10 mouse cellular contexts compared by ENCODE assay signal in the genomic region with DNA sequence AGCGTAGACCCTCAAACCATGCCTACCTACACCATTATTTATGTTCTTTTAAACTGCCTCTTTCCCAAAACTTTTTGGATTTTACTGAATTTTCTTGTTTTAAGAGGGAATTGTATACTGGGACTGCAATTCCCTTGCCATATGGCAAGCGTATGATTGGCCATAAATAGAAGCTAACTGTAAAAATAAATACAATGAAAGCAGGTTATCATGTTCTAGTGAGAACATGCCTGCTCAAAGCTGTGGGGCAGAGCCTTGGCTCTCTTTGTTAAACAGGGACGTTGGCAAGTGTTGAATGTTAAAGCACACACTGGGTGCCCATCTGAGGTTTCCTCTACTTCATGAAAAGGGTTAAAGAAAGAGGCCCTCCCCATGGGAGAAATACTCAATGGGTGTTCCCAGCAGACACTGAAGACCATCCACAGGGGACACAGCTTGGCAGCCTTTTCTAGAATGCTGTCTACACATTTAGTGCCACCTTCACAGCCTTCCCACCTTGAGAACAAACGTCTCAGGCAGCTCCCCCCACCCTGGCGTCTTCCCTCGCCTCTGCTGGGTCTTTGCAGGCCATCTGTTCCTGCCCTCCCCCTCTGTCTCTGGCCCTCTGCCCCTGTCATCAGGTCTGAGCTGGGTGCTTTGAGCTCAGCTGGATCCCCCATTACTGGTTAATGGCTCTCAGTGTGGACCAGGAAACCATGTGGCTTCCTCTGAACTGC.
A peak's percentile ranks its signal among the peaks of the same experiment; 100 is the strongest.
DNase-seq lines count a peak whose midpoint lies in the region; ATAC-seq and TF ChIP-seq lines count a peak whose summit lies in the region.
"Had no signal": no experiment of that assay in that cellular context is flagged by ENCODE, and none has a peak within 500 bp of the region (broad histone marks: within the 10 kb centered on the region; RNA-seq: fewer than 3 reads in every experiment).

No protein-coding gene starts in this region.

- 29% methylated on average over 6 of the region's 6 CpGs for WGBS in forebrain, embryonic 16.5 days
- 24% methylated on average over 6 of the region's 6 CpGs for WGBS in limb, embryonic 10.5 days
- 42% methylated on average over 6 of the region's 6 CpGs for WGBS in stomach, postnatal 0 days
- 61% methylated on average over 6 of the region's 6 CpGs for WGBS in kidney, adult 2 months

- H3K4me2 ChIP-seq in forebrain, embryonic 16.5 days (ENCODE audit: low read length), result no peak overlapping the region
- no peak overlapping the region for H3K4me2 ChIP-seq in stomach, postnatal 0 days (replicated peaks; ENCODE audit: low read depth)
- H3K4me2 ChIP-seq: lung, embryonic 14.5 days had no signal

- TF ChIP-seq CTCF in stomach, postnatal 0 days (IDR thresholded peaks at IDR 0.05; ENCODE audit: low read depth), result no peak
- TF ChIP-seq CTCF in kidney, adult 2 months (conservative IDR thresholded peaks at IDR 0.05; ENCODE audit: insufficient read depth, insufficient read length, low read depth, low read length), result no peak

- no peaks in the 10 kb centered on the region for H3K27me3 ChIP-seq in forebrain, embryonic 16.5 days (replicated peaks; ENCODE audit: control insufficient read depth, insufficient read depth, low read length)
- 0 out of 2 replicates have a peak, but pooled peaks cover 17% of the 10 kb centered on the region for H3K27me3 ChIP-seq in limb, embryonic 10.5 days (ENCODE audit: low read depth, poor library complexity, severe bottlenecking)
- H3K27me3 ChIP-seq in stomach, postnatal 0 days (ENCODE audit: control insufficient read depth, insufficient read depth, low read length), result no peaks in the 10 kb centered on the region
- no peaks in the 10 kb centered on the region for H3K27me3 ChIP-seq in kidney, adult 2 months (replicated peaks; ENCODE audit: control insufficient read depth, insufficient read depth, low read length)

- H3K27ac ChIP-seq in forebrain, embryonic 16.5 days (ENCODE audit: low read length), result peak overlapping the region; percentile 10
- peak overlapping the region; percentile 80 for H3K27ac ChIP-seq in limb, embryonic 10.5 days
- H3K27ac ChIP-seq in stomach, postnatal 0 days (replicated peaks), result no peak overlapping the region
- no peak overlapping the region for H3K27ac ChIP-seq in kidney, adult 2 months (ENCODE audit: insufficient read depth, low read depth, low read length)

- peak; percentile 76 for ATAC-seq in forebrain, embryonic 16.5 days
- no peak for ATAC-seq in stomach, postnatal 0 days (ENCODE audit: low FRiP score, low TSS enrichment)

- TF ChIP-seq EP300 in stomach, postnatal 0 days (optimal IDR thresholded peaks at IDR 0.05), result no peak

- H3K9ac ChIP-seq in forebrain, embryonic 16.5 days (replicated peaks; ENCODE audit: low read depth, low read length), result no peak overlapping the region
- H3K9ac ChIP-seq in stomach, postnatal 0 days (ENCODE audit: low read length), result no peak overlapping the region
- H3K9ac ChIP-seq: lung, embryonic 14.5 days had no signal

- H3K36me3 ChIP-seq in forebrain, embryonic 16.5 days (ENCODE audit: control insufficient read depth, insufficient read depth), result no peaks in the 10 kb centered on the region
- 0 out of 2 replicates have a peak, but pooled peaks cover 7% of the 10 kb centered on the region for H3K36me3 ChIP-seq in limb, embryonic 10.5 days
- no peaks in the 10 kb centered on the region for H3K36me3 ChIP-seq in stomach, postnatal 0 days (ENCODE audit: control insufficient read depth, insufficient read depth, low read length)
- H3K36me3 ChIP-seq in kidney, adult 2 months (ENCODE audit: control insufficient read depth, insufficient read depth, low read length), result no peaks in the 10 kb centered on the region

- peaks cover 36% of the 10 kb centered on the region for H3K4me1 ChIP-seq in forebrain, embryonic 16.5 days (replicated peaks; ENCODE audit: control insufficient read depth, insufficient read depth, low read length)
- peaks cover 98% of the 10 kb centered on the region for H3K4me1 ChIP-seq in limb, embryonic 10.5 days
- H3K4me1 ChIP-seq in stomach, postnatal 0 days (replicated peaks; ENCODE audit: control insufficient read depth, insufficient read depth), result no peaks in the 10 kb centered on the region
- H3K4me1 ChIP-seq in kidney, adult 2 months (ENCODE audit: control insufficient read depth, insufficient read depth, low read length), result no peaks in the 10 kb centered on the region

- no peak for TF ChIP-seq POLR2A in kidney, adult 2 months (IDR thresholded peaks at IDR 0.05; ENCODE audit: low read depth, low read length)

- peak; percentile 48 for DNase-seq in right cerebral cortex, postnatal 25 days
- DNase-seq in right cerebral cortex, postnatal 14 days, result no peak
- peak; percentile 78 for DNase-seq in limb, embryonic 10.5 days (ENCODE audit: low spot score)
- DNase-seq in telencephalon, adult 2 months (ENCODE audit: low read depth, low spot score), result peak; percentile 69
- no peak for DNase-seq in stomach, postnatal 0 days (ENCODE audit: low spot score)
- DNase-seq in heart, adult 11 months, result no peak
- no peak for DNase-seq in kidney, adult 2 months
- DNase-seq: gastrocnemius, postnatal 25 days had no signal

- no peak overlapping the region for H3K4me3 ChIP-seq in forebrain, embryonic 16.5 days (replicated peaks; ENCODE audit: low read length)
- H3K4me3 ChIP-seq in limb, embryonic 10.5 days, result 0 out of 2 replicates have a peak overlapping the region, but pooled peaks have one; percentile 21
- H3K4me3 ChIP-seq in stomach, postnatal 0 days (ENCODE audit: low read depth, low read length), result no peak overlapping the region
- H3K4me3 ChIP-seq in kidney, adult 2 months (ENCODE audit: insufficient read depth, low read depth, low read length), result no peak overlapping the region

- no peaks in the 10 kb centered on the region for H3K9me3 ChIP-seq in forebrain, embryonic 16.5 days (ENCODE audit: control insufficient read depth, low read length)
- no peaks in the 10 kb centered on the region for H3K9me3 ChIP-seq in limb, embryonic 10.5 days (replicated peaks)
- H3K9me3 ChIP-seq in stomach, postnatal 0 days (ENCODE audit: control insufficient read depth, low read length), result no peaks in the 10 kb centered on the region

Comparison
In these comparisons a context has a peak if more than half of its experiments do, and no peak if none do; other contexts are left out.
1. DNase-seq: peak in right cerebral cortex, postnatal 25 days (single experiment), limb, embryonic 10.5 days (single experiment) and telencephalon, adult 2 months (single experiment); none in right cerebral cortex, postnatal 14 days (single experiment), stomach, postnatal 0 days (single experiment), heart, adult 11 months (single experiment) and kidney, adult 2 months (single experiment).
2. H3K27ac ChIP-seq: peak in forebrain, embryonic 16.5 days (single experiment) and limb, embryonic 10.5 days (single experiment); none in stomach, postnatal 0 days (single experiment) and kidney, adult 2 months (single experiment).